Mouse (Mus musculus) telencephalon, adult 2 months (tissue): ENCODE results near the gene Tnfrsf1a.

Source experiments
- DNase-seq: peaks from one replicate; pipeline ENCODE4 v3.0.0-alpha.2; 2011; ENCODE audit warnings: low read depth, low spot score

The Tnfrsf1a gene

DNA sequence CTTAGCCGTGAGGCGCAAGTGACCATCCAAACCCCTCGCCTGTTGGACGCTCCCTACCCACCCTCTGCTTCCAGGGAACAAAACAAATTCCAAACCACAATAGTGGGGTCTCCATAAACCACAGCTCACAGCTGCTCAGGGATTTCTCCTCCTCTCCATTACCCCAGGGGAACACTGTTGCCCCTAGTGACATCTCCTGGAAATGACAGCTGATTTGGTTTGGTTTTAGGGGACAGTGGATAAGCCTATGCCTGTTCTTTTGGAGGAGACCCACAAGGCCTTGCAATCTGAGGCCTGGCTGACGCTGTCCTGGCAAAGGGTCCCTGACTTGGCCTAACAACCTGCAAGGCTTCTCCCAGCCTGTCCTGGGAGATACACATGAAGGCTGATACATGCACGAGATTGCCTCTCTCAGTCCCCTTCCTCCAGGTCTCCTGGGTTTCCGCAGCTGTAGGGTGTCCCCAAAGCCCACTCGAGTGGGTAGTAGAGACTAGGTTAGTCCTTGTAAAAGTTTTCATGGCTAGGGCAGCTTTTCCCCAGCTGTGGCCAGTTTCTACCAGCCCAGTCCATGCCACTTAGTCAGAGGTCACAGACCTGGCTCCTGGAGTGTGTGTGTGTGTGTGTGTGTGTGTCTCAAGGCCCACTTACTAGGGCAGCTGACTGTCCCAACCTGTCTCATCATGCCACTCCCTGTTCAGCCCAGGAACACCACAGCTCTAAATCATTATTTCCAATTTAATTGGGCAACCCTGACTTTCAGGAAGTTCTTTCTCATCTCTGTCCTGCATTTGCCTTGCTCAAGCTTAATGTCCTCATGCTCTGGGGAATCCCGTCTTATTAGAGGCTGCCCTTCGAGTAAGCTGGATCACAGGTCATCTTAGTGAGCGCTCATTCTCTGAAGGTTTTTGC is 36.2 kb downstream of the Tnfrsf1a start:
- DNase-seq, result no peak

DNA sequence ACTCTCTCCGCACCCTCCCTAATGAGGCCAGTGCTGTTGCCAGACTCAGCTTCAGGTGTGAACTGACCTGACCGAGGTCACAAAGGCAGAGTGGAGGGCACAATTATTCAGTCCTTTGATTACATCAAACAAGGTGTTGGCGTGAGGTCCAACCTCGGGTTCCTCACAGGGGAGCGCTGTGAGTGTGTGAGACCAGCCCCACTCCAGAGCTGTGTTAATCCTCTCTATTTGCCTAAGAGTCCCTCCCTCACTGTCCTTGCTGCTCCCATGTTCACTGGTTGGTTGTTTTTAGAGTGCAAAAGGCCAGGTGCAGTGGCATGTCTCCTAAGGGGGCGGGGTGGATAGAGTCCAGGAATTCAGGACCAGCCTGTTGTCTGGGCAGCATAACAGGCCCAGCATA is 36.9 kb downstream of the Tnfrsf1a start:
- no peak for DNase-seq

- DNase-seq, result no peak
These were observed 40.7 kb downstream of the Tnfrsf1a start for GRCm38 (mm10) chr6:125389853-125390252.

DNA sequence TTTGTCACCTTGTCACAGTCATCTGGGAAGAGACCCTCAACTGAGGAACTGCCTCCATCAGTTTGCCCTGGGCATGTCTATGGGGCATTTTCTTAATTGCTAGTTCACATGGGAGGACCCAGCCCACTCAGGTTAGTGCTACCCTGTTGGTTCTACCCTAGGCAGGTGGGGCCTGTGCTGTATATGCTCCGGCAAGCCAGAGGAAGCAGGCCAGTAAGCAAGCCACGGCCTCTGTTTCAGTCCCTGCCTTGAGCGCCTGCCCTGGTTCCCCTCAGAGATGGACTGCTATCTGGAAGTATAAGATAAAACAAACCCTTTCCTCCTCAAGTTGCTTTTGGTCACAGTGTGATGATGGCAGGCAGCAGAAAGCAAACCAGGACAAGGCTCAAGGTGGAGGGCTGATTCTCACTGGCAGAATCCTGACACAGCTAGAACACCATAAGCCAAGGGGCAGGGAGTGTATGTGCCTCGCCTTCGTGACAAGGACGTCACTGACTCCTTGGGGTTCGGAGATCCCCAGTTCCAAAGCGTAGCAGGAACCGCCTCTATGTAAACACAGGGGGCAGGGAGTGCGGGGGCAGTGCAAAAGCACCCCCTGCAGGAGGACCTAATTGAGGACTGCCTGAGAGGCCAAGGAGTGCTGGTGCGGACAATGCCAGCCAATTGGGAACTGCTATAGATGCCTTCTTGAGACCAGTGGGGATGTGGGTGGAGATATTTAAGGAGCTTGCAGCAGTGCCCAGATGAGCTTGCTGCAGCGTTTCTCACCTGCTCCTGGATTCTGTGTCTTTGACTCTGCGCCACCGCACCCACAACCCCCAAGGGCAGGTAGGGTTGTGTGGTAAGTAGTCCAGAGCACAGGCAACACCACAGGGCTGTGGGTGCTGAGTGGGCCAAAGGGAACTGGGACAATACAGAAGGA is 56.6 kb downstream of the Tnfrsf1a start:
- no peak for DNase-seq

GRCm38 (mm10) chr6:125407224-125407623 is 58.1 kb downstream of the Tnfrsf1a start:
- DNase-seq, result no peak

- no peak for DNase-seq
These were observed 58.5 kb downstream of the Tnfrsf1a start for GRCm38 (mm10) chr6:125407657-125408056.

DNA sequence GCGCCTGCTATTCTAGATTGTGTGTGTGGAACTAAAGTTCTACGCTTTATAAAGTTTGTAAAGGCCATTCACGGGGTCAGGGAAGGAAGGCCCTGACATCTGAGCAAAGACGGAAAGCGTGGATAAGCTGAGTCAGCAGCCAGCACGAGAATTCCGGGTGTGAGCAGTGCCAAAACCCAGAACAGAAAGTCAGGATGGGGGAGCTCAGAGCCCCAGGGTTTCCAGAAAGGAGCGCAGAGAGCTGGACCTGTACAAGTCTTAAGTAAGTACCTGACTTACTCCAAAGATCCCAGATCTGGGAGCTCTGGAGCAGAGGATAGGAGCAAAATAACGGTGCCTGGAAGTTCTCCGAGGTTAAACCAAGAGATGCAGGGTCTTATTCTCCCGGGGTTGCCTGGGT is 61.4 kb downstream of the Tnfrsf1a start:
- DNase-seq, result no peak

GRCm38 (mm10) chr6:125410995-125411547 is 61.9 kb downstream of the Tnfrsf1a start:
- DNase-seq, result no peak

GRCm38 (mm10) chr6:125411661-125412060 is 62.5 kb downstream of the Tnfrsf1a start:
- DNase-seq, result no peak
